Mouse (Mus musculus): ENCODE data around the gene Grid1. TPM values are rescaled to one million over a fixed set of nuclear protein-coding genes. Genes with fewer than 3 reads are reported as not detected.
A peak's percentile ranks its signal among the peaks of the same experiment; 100 is the strongest.

Gene Grid1
- polyA plus RNA-seq, 1 experiment from 2014 or later: 2.4 TPM

DNA sequence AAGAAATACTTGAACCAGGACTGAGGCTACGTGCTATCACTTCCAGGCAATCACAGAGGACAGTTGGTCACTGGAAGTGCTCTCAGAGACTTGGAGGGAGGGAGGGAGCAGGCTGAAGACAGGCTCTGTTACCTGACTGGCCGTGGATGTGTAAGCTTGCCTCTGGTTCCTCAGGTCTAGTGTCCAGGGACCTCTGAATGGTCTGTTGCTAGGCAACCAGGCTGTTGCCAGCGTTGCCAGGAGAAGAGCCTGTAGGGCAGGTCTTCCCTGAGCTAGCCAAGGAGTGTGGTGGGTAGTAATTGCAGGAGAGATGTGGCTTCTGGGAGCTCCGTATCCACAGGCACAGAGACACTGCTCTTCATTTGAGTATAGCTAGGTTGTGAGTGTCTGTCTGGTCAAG lies 113.3 kb downstream of the Grid1 start:
- Histone ChIP-seq H3K9ac (no peak overlapping the region), H3K4me1 (peaks cover 12% of the 10 kb centered on the region), H3K27ac (no peak overlapping the region), H3K4me3 (no peak overlapping the region), H3K27me3 (replicated peaks) (no peaks in the 10 kb centered on the region), H3K4me2 (replicated peaks) (no peak overlapping the region), H3K36me3 (no peaks in the 10 kb centered on the region), H3K9me3 (no peaks in the 10 kb centered on the region)
- 38% methylated on average over 4 of the region's 4 CpGs for WGBS
- 0 out of 2 replicates have a peak, but pooled peaks have one; percentile 26 for ATAC-seq (ENCODE audit: low FRiP score, low read depth)

DNA sequence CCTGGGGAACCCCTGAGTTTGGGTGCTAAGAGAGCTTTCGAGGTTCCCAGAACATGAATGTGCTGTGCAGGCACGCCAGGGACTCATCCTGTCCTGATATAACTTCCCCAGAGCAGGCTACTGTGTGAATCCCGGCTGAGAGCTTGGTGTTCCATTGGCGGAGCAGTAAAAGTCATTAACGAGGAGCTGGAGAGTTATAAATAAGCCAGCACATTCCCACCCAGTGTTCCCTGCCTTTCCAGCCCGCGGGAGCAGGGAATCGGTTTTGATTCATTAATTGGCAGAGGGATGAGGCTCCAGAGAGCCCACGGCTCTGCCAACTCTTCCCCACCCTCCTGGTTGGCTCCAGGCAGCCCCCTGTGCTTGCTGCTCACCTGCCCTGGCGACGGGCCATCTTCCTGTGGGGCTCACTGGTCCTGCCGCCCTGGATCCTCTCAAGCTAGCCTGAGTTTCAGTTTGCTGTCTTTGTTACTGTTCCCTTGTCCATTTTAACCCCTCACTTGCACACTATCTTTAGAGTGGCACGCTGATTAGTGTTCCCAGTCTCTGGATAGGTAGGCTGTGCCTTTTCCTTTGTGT lies 116.4 kb downstream of the Grid1 start:
- H3K9ac ChIP-seq: no peak overlapping the region
- ATAC-seq (ENCODE audit: low FRiP score, low read depth): peak; percentile 65
- no peaks in the 10 kb centered on the region for H3K9me3 ChIP-seq
- peaks cover 16% of the 10 kb centered on the region for H3K4me1 ChIP-seq
- WGBS: 29% methylated on average over 13 of the region's 13 CpGs
- peak overlapping the region; percentile 46 for H3K4me2 ChIP-seq (replicated peaks)
- H3K27me3 ChIP-seq (replicated peaks): no peaks in the 10 kb centered on the region
- H3K4me3 ChIP-seq: no peak overlapping the region
- no peak overlapping the region for H3K27ac ChIP-seq
- no peaks in the 10 kb centered on the region for H3K36me3 ChIP-seq

DNA sequence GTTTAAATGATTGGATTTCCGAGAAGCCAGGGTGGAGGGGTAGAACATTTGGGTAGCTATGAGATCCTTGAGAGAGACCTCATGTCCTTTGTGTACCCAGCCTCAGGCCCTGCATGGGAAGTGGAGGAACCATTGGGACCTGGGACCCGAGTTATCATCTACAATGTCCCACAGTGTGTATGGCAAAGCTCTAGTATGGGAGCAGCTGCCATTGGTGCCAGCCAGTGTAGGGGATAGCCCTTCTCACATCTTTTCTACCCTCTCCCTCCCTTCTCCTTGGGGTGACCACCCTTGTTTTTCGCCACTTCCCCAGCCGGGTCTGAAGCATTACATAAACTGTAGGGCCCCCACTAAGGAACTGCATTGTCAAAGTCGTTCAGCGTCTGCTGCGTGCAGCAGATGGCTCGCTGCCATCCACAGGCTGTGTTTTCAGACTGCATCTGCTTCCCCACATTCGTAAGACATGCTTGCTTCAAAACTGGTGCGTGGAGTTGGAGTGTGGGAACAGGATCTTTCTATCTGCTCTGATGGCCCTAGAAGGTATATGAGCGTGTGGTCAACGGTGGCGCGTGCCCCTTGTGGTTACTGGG lies 124.6 kb downstream of the Grid1 start:
- H3K36me3 ChIP-seq: no peaks in the 10 kb centered on the region
- no peak overlapping the region for H3K9ac ChIP-seq
- H3K9me3 ChIP-seq: no peaks in the 10 kb centered on the region
- H3K4me1 ChIP-seq: peaks cover 3% of the 10 kb centered on the region; the same call in 1 of the 2 replicates
- H3K27ac ChIP-seq: no peak overlapping the region
- H3K4me3 ChIP-seq: no peak overlapping the region
- no peak for ATAC-seq (ENCODE audit: low FRiP score, low read depth)
- WGBS: 87% methylated on average over 14 of the region's 14 CpGs
- H3K27me3 ChIP-seq (replicated peaks): no peaks in the 10 kb centered on the region
- no peak overlapping the region for H3K4me2 ChIP-seq (replicated peaks)

DNA sequence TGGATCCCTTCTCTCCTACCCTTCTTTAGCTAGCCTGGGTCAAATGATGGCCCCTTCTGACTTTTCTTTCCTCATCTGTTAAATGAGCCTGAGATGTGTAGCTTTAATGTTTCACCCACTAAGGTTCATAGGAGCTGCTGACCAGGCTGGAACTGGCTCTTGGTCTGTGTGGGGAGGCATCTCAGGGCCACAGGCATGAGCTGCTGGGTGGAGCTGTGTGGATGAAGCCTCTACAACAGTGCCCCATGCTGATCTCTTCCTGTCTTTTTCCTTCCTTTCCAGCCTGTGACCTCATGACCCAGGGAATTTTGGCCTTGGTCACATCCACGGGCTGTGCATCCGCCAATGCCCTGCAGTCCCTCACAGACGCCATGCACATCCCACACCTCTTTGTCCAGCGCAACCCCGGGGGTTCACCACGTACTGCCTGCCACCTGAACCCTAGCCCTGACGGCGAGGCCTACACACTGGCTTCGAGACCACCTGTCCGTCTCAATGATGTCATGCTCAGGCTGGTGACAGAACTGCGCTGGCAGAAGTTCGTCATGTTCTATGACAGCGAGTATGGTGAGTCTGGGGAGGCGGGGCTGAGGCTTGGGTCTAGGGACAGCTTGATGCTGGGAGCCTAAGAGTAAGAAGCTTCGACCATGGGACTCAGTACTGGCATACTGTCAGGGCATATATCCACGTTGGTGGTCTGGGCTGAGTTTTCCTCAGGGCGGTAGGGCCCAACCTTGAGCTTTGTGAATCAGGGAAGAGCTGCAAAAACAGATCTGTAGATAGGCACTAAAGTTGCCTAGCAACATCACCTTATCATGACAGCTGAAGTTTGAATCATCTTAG lies 125.8 kb downstream of the Grid1 start:
- no peak overlapping the region for H3K4me3 ChIP-seq
- no peak overlapping the region for H3K9ac ChIP-seq
- no peak overlapping the region for H3K4me2 ChIP-seq (replicated peaks)
- no peaks in the 10 kb centered on the region for H3K27me3 ChIP-seq (replicated peaks)
- no peaks in the 10 kb centered on the region for H3K4me1 ChIP-seq
- no peaks in the 10 kb centered on the region for H3K36me3 ChIP-seq
- no peaks in the 10 kb centered on the region for H3K9me3 ChIP-seq
- WGBS: 90% methylated on average over 17 of the region's 17 CpGs
- ATAC-seq (ENCODE audit: low FRiP score, low read depth): peak; percentile 38; the same call in 1 of the 2 replicates
- H3K27ac ChIP-seq: no peak overlapping the region

DNA sequence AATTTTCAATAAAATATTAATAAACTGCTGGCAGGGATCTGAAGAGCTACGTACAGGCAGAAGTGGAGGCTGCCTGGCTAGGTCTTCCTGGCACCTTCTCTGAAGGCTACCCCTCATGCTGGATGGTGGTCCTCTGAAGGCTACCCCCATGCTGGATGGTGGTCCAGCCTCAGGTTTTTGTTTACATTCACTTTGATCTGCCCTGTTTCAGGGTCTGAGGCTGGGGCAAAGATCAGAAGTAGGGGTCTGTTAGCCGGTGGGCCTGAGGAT lies 126.3 kb downstream of the Grid1 start:
- 78% methylated on average over 2 of the region's 2 CpGs for WGBS
- Histone ChIP-seq H3K36me3 (no peaks in the 10 kb centered on the region), H3K4me2 (replicated peaks) (no peak overlapping the region), H3K4me1 (no peaks in the 10 kb centered on the region), H3K9ac (no peak overlapping the region), H3K4me3 (no peak overlapping the region), H3K27ac (no peak overlapping the region), H3K27me3 (replicated peaks) (no peaks in the 10 kb centered on the region), H3K9me3 (no peaks in the 10 kb centered on the region)
- no peak for ATAC-seq (ENCODE audit: low FRiP score, low read depth)

DNA sequence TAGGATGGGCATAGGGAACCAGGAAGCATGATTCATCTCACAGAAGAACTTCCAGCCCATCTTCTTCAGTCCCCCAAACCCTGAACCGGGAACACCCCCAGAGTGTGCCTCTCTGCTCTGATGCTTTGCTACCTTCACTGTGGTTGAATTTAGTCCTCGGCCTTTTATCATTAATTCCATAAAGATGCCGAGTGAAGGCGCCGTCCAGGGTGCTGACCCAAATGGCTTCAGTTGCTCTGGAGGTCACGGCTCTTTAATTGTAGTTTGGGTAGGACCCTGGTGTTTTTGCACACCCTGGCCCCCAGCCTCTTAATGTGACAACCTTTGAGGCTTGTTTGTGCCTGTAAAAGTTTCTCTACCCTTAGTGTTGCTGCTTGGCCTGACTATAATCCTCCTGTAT lies 128.3 kb downstream of the Grid1 start:
- Histone ChIP-seq H3K27ac (no peak overlapping the region), H3K9me3 (no peaks in the 10 kb centered on the region), H3K27me3 (replicated peaks) (no peaks in the 10 kb centered on the region), H3K4me1 (no peaks in the 10 kb centered on the region), H3K36me3 (no peaks in the 10 kb centered on the region), H3K9ac (no peak overlapping the region), H3K4me3 (no peak overlapping the region), H3K4me2 (replicated peaks) (no peak overlapping the region)
- WGBS: 83% methylated on average over 6 of the region's 6 CpGs
- ATAC-seq (ENCODE audit: low FRiP score, low read depth): no peak

DNA sequence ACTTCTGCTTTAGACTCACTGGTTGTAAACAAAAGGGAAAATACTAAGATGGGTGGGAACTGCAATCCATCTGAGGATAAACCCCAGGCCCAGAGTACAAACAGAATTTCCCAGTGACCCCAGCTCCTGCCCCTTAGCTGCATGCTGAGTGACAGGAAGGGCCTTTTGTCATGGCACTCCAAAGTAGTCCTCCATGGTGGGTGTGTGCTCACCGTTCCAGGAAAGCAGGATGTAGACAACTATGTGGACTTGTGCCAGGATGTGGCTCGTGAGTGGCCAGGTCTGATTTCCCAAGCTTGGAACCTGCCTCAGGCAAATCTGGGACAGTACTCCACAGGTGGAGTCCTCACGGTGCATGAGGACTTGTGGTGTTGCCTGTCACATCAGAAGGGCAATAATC lies 132.4 kb downstream of the Grid1 start:
- H3K36me3 ChIP-seq: no peaks in the 10 kb centered on the region
- H3K9me3 ChIP-seq: no peaks in the 10 kb centered on the region
- no peaks in the 10 kb centered on the region for H3K27me3 ChIP-seq (replicated peaks)
- 72% methylated on average over 3 of the region's 3 CpGs for WGBS
- H3K27ac ChIP-seq: no peak overlapping the region
- no peaks in the 10 kb centered on the region for H3K4me1 ChIP-seq
- no peak for ATAC-seq (ENCODE audit: low FRiP score, low read depth)
- no peak overlapping the region for H3K9ac ChIP-seq
- no peak overlapping the region for H3K4me3 ChIP-seq
- no peak overlapping the region for H3K4me2 ChIP-seq (replicated peaks)

DNA sequence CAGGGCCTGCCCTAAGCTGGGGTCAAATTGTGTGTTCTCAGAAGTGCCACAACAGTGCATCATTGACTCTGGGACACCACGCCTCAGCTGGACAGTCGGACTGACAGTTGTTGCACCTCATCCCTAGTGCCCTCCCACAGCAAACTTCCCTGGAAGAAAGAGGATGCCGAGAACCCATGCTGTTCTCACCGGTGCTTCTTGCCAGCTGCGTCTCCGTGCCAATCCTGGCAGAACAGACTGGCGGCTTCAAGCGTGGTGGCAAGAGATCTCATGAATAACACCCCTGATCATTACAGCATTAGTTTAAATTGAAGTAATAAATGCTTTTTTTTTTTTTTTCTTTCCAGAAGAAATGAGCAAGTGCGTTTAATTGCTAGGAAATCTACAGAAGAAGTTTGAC lies 133.7 kb downstream of the Grid1 start:
- Histone ChIP-seq H3K9me3 (no peaks in the 10 kb centered on the region), H3K4me2 (replicated peaks) (no peak overlapping the region), H3K4me3 (no peak overlapping the region), H3K36me3 (no peaks in the 10 kb centered on the region), H3K27ac (no peak overlapping the region), H3K4me1 (no peaks in the 10 kb centered on the region), H3K9ac (no peak overlapping the region), H3K27me3 (replicated peaks) (no peaks in the 10 kb centered on the region)
- WGBS: 90% methylated on average over 9 of the region's 9 CpGs
- ATAC-seq (ENCODE audit: low FRiP score, low read depth): no peak

DNA sequence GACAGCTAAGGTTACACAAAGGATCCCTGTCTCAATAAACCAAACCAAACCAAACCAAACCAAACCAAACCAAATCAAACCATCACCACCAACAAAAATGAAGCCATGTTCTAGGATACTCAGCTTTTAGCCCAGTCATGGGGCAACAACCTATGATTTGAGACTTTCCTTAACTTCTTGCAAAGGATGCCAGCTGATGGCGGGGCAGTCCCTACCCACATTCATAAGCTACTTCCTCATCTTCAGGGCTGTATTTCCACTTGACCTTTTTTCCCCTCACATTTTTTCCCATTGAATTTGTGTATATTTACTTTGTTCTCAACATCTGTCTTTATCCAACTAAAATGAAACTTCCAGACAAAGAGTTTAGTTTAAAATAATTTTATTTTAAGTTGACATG lies 135.8 kb downstream of the Grid1 start:
- WGBS: 94% methylated on average over 1 of the region's 1 CpGs
- no peaks in the 10 kb centered on the region for H3K27me3 ChIP-seq (replicated peaks)
- no peaks in the 10 kb centered on the region for H3K9me3 ChIP-seq
- H3K4me3 ChIP-seq: no peak overlapping the region
- H3K4me2 ChIP-seq (replicated peaks): no peak overlapping the region
- no peaks in the 10 kb centered on the region for H3K4me1 ChIP-seq
- no peak for ATAC-seq (ENCODE audit: low FRiP score, low read depth)
- H3K9ac ChIP-seq: no peak overlapping the region
- no peaks in the 10 kb centered on the region for H3K36me3 ChIP-seq
- H3K27ac ChIP-seq: no peak overlapping the region

DNA sequence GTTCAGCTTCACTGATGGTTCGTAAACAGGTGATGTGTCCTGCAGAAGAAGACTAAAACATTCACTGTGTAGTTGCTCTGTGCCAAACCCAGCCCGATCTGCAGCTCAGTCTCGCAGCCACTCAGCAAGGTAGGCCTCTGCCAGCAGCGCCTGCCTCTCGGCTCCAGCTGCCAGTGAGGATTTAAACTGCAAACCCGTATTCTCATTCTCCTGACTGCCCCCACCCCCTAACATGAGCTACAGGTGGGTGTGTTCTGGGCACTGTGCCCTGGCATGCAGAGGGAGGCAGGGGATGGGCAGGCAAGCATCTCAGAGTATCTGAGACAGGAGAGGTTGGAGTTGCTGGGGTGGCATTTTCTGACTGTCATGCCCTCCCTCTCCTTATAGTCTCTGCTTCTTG lies 140.3 kb downstream of the Grid1 start:
- H3K9me3 ChIP-seq: no peaks in the 10 kb centered on the region
- H3K27me3 ChIP-seq (replicated peaks): no peaks in the 10 kb centered on the region
- no peak for ATAC-seq (ENCODE audit: low FRiP score, low read depth)
- 78% methylated on average over 6 of the region's 6 CpGs for WGBS
- H3K4me2 ChIP-seq (replicated peaks): no peak overlapping the region
- H3K9ac ChIP-seq: no peak overlapping the region
- no peaks in the 10 kb centered on the region for H3K36me3 ChIP-seq
- H3K4me3 ChIP-seq: no peak overlapping the region
- H3K4me1 ChIP-seq: no peaks in the 10 kb centered on the region
- no peak overlapping the region for H3K27ac ChIP-seq

DNA sequence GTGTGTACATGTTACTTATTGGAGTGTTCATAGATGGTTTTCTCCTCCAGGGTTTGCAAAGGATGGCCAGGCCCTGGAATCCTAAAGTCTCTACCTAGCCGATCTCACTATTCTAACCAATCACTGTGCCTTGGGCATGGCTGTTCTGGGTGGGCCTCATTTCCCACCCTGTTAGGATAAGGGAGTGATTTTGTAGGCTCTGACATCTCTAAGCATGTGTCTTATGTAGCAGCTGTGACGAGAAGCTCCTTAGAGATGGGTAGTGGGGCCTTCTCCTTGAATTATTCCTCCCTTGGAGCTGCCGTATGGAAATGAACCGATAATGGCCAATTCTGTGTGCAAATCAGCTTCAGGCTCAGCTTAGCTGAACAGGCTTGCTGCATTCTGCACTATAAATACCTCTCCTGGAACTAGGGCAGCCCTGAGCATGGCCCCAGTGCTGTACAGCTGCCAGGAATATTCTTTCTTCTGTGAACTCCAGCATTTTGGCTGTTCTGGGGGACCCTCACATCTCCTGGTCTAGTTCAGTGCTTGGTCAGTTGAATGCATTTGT lies 143.8 kb downstream of the Grid1 start:
- no peaks in the 10 kb centered on the region for H3K27me3 ChIP-seq (replicated peaks)
- H3K36me3 ChIP-seq: no peaks in the 10 kb centered on the region
- no peak overlapping the region for H3K4me2 ChIP-seq (replicated peaks)
- H3K9me3 ChIP-seq: no peaks in the 10 kb centered on the region
- ATAC-seq (ENCODE audit: low FRiP score, low read depth): peak; percentile 24; the same call in 1 of the 2 replicates
- H3K4me1 ChIP-seq: no peaks in the 10 kb centered on the region; the same call in 1 of the 2 replicates
- no peak overlapping the region for H3K9ac ChIP-seq
- H3K4me3 ChIP-seq: no peak overlapping the region
- WGBS: 83% methylated on average over 4 of the region's 4 CpGs
- H3K27ac ChIP-seq: no peak overlapping the region

DNA sequence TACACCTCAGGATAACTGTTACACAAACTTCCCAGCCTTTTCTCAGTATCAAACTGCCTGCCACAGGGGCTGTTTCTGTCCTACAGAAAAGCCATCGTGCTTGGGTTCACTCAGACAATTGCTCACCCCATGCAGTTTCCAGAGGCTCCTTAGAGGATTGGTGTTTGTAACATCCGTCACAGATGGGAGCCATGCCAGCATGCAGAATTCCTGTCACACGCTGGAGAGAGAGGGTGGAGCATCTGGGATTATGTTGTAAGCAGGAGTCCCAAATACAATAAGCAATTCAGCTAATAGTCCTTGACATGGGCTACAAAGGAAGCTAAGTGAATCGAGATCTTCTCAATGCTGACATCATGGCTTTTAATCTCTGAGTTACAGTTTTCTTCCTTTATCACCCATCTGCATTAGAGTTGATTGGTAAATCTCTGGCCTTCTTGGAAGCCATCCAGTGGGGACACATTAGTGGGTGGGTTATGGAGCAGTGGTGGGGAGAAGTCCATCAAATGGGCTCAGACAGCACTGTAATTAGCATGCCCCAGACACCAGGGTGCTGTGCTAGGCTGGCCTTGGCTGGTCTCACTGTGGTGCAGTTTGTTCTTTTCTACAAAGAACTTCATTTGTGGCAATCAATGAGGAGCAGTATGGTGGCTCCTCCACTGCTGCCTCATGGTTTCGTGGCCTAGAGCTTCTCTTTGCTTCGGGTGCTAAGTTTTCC lies 149.4 kb downstream of the Grid1 start:
- H3K4me2 ChIP-seq (replicated peaks): no peak overlapping the region
- H3K27ac ChIP-seq: no peak overlapping the region
- 32% methylated on average over 6 of the region's 6 CpGs for WGBS
- H3K4me3 ChIP-seq: no peak overlapping the region
- H3K27me3 ChIP-seq (replicated peaks): no peaks in the 10 kb centered on the region
- no peak overlapping the region for H3K9ac ChIP-seq
- H3K36me3 ChIP-seq: no peaks in the 10 kb centered on the region
- peaks cover 6% of the 10 kb centered on the region; the same call in 1 of the 2 replicates for H3K4me1 ChIP-seq
- no peaks in the 10 kb centered on the region for H3K9me3 ChIP-seq
- peak; percentile 94 for ATAC-seq (ENCODE audit: low FRiP score, low read depth)

All from neural tube, embryonic 12.5 days (tissue).